Mouse (Mus musculus): ENCODE measurements at regions not wholly inside any gene's neighbourhood (a gene's known extent, or its start where the extent isn't known, plus 50 kb on each side); places are given as distances from the start of the nearest gene placed in this dataset.

DNA sequence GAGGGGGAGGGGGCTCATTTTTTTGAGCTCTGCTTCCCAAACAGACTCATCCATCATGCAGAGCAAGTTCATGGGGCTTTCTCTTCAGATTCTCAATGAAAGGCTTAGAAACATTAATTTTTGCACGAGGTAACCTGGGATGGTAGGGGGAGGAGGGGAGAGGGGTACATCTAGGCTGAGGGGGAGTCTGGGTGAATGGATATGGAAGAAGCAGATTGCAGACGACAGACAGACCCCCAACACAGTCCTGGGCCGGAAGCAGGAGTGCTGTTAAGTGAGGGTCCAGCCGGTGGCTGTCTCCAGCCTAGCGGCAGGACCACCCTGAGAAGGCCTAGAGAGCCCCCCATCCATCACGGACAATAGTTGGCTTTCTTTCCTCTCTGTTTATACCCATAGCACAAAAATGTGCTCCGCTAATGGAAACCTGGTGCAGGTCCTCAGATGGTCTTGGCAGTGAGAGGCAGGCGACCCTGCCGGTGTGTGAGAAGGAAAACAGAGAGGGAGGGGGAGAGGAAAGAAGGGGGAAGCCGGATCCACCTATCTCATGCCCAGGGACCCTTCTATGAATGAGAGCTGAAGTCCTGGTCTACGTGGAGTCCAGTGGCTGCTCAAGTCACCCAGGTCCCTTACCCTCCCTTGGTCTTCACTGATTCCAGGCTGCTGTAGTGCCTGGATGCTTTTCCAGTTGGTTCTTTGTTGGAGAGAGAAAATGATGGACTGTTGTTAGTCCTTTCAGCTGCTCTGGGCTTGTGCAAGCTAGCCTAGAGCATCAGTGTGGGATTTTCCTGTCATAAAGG, 99.1 kb upstream of the Ccnd2 start:
- 27% methylated on average over 11 of the region's 11 CpGs for whole genome bisulfite sequencing
- Histone ChIP-seq H3K9ac (ENCODE audit: low read length) (peak overlapping the region; percentile 14; the same call in 1 of the 2 replicates), H3K27me3 (ENCODE audit: control insufficient read depth, insufficient read depth, low read length) (no peaks in the 10 kb centered on the region), H3K4me1 (ENCODE audit: control insufficient read depth, insufficient read depth, low read length) (peaks cover 20% of the 10 kb centered on the region), H3K4me3 (replicated peaks; ENCODE audit: low read length) (no peak overlapping the region), H3K9me3 (replicated peaks; ENCODE audit: control insufficient read depth, low read length) (no peaks in the 10 kb centered on the region), H3K27ac (ENCODE audit: low read length) (peak overlapping the region; percentile 69), H3K36me3 (ENCODE audit: control insufficient read depth, insufficient read depth, low read length) (no peaks in the 10 kb centered on the region), H3K4me2 (ENCODE audit: low read depth, low read length) (peak overlapping the region; percentile 26)
- ATAC-seq (ENCODE audit: insufficient read depth, low FRiP score): peak; percentile 48; the same call in 1 of the 2 replicates

DNA sequence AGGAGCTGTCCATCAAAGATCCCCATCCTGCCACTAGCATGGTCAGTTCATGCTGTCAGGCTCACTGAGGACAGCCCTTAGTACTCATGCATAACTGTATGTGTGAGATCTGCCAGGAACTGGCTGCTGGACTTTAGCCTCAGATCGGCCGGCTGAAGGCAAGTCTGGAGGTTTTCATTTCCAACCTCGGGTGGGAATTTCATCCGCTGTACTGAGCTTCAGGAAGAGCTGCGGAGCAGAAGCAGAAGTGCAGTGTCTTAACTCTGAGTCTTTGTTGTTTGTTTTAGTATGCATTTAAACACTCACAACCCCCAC, 99.6 kb upstream of the Ccnd2 start:
- H3K27ac ChIP-seq (ENCODE audit: low read length): peak overlapping the region; percentile 69
- peak; percentile 66 for ATAC-seq (ENCODE audit: insufficient read depth, low FRiP score)

DNA sequence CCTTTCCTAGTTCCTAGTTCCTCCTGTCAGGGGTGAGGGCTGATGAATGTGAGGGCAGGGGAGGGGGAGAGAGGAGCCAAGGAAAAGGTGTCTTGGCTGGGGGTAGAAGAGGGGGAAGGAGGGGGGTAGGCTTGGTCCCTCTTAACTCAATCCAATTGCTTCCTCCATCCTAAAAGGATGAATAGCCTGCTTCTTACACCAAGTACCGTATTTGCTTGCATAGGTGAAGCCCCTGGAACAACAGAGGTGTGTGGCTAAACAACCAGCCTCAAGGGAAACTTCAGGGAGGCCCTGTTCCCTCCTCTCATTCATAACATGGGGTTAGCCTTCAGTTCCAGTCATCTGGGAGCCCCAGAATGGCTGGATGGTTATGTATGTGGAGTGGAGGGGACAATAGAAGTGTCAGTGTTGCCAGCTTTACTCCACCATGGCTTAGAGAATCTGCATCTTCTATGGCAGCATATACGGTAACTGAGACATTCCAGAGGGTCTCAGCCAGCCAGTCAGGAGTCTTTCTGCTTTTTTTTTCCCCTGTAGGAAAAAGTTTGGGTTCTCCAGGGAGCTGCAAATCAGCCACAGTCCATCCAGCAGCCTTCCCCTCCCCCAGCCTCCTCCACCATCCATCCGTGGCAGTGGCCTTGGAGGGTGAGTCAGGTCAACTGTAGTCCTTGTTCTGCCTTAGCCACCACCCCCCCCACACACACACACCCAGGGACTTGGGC, 100.2 kb upstream of the Ccnd2 start:
- Histone ChIP-seq H3K27me3 (ENCODE audit: control insufficient read depth, insufficient read depth, low read length) (no peaks in the 10 kb centered on the region), H3K9me3 (replicated peaks; ENCODE audit: control insufficient read depth, low read length) (no peaks in the 10 kb centered on the region), H3K36me3 (ENCODE audit: control insufficient read depth, insufficient read depth, low read length) (no peaks in the 10 kb centered on the region), H3K27ac (ENCODE audit: low read length) (peak overlapping the region; percentile 69), H3K4me1 (ENCODE audit: control insufficient read depth, insufficient read depth, low read length) (peaks cover 20% of the 10 kb centered on the region), H3K4me2 (ENCODE audit: low read depth, low read length) (peak overlapping the region; percentile 26), H3K4me3 (replicated peaks; ENCODE audit: low read length) (no peak overlapping the region; the same call in 1 of the 2 replicates), H3K9ac (ENCODE audit: low read length) (peak overlapping the region; percentile 14; the same call in 1 of the 2 replicates)
- 6% methylated on average over 3 of the region's 3 CpGs for WGBS
- ATAC-seq (ENCODE audit: insufficient read depth, low FRiP score): no peak

More for the DNA sequence above, 99.6 kb upstream of the Ccnd2 start:
- Histone ChIP-seq H3K36me3 (ENCODE audit: control insufficient read depth, insufficient read depth, low read length) (no peaks in the 10 kb centered on the region), H3K27me3 (ENCODE audit: control insufficient read depth, insufficient read depth, low read length) (no peaks in the 10 kb centered on the region), H3K4me1 (ENCODE audit: control insufficient read depth, insufficient read depth, low read length) (peaks cover 20% of the 10 kb centered on the region), H3K9ac (ENCODE audit: low read length) (peak overlapping the region; percentile 14; the same call in 1 of the 2 replicates), H3K4me3 (replicated peaks; ENCODE audit: low read length) (no peak overlapping the region; the same call in 1 of the 2 replicates), H3K4me2 (ENCODE audit: low read depth, low read length) (peak overlapping the region; percentile 26), H3K9me3 (replicated peaks; ENCODE audit: control insufficient read depth, low read length) (no peaks in the 10 kb centered on the region)
- WGBS: 3% methylated on average over 5 of the region's 5 CpGs

DNA sequence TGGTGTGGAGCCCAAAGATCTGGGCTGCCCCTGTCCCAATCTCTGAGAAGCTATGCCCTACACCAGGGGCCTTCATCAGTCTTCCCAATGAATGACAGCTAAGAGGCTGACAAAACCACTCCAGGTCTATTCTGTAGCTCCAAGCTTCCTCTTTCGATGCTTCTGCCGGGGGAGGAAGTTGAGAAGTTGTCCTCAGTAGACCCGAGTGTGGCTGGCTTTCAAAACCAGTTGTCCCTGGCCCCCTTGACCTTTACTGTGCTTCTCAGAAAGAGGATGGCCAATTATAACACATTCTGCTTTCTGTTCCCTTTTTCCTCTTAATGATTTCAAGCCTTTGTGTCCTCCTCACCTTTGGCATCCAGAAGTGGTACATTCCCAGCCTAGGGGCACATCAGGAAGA, 101.9 kb upstream of the Ccnd2 start:
- no peak overlapping the region for H3K27ac ChIP-seq (ENCODE audit: low read length)
- H3K9me3 ChIP-seq (replicated peaks; ENCODE audit: control insufficient read depth, low read length): no peaks in the 10 kb centered on the region
- H3K9ac ChIP-seq (ENCODE audit: low read length): no peak overlapping the region
- H3K4me2 ChIP-seq (ENCODE audit: low read depth, low read length): no peak overlapping the region
- H3K27me3 ChIP-seq (ENCODE audit: control insufficient read depth, insufficient read depth, low read length): no peaks in the 10 kb centered on the region
- H3K36me3 ChIP-seq (ENCODE audit: control insufficient read depth, insufficient read depth, low read length): no peaks in the 10 kb centered on the region
- 69% methylated on average over 3 of the region's 3 CpGs for WGBS
- H3K4me1 ChIP-seq (ENCODE audit: control insufficient read depth, insufficient read depth, low read length): peaks cover 20% of the 10 kb centered on the region
- H3K4me3 ChIP-seq (replicated peaks; ENCODE audit: low read length): no peak overlapping the region
- no peak for ATAC-seq (ENCODE audit: insufficient read depth, low FRiP score)

DNA sequence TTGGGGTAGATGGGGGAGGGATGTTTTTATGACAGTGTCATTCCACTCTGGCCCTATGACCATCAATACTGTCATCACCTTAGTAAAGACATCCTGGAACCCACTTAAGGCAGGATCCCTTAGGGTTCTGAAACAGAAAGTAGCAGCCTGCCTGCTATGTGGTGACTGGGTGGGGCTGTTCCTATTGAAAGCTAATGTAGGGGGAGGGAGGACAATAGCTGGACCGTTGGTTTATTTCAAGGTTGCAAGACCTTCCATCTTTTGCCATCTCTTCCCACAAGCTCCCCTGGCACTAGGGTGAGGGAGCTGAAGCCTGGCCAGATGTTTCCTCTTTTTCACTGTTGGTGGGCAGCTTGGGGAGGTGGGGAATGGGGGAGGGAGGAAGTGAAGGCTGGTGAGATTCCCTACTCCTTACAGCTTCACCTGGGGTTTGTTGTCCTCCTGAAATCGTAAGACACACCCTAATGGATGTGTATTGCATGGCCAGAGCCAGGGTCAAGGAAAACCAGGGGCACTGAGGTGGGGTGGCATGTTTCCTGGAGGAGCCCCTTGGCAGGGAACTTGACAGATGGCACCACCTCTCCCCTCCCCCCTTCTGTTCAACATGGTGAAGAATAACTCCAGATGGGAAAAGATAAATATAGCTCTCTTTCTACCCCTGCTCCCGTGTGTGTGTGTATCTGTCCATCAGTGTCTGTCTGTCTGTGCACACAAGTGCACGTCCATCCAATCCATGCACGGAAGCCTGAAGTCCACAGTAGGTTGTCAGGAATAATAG, 112.1 kb upstream of the Ccnd2 start:
- peaks cover 5% of the 10 kb centered on the region; the same call in 1 of the 2 replicates for H3K4me1 ChIP-seq (ENCODE audit: control insufficient read depth, insufficient read depth, low read length)
- no peaks in the 10 kb centered on the region for H3K27me3 ChIP-seq (ENCODE audit: control insufficient read depth, insufficient read depth, low read length)
- ATAC-seq (ENCODE audit: insufficient read depth, low FRiP score): no peak
- H3K27ac ChIP-seq (ENCODE audit: low read length): no peak overlapping the region
- WGBS: 54% methylated on average over 5 of the region's 5 CpGs
- H3K4me2 ChIP-seq (ENCODE audit: low read depth, low read length): no peak overlapping the region
- H3K9ac ChIP-seq (ENCODE audit: low read length): no peak overlapping the region
- no peaks in the 10 kb centered on the region for H3K36me3 ChIP-seq (ENCODE audit: control insufficient read depth, insufficient read depth, low read length)
- no peaks in the 10 kb centered on the region for H3K9me3 ChIP-seq (replicated peaks; ENCODE audit: control insufficient read depth, low read length)
- H3K4me3 ChIP-seq (replicated peaks; ENCODE audit: low read length): no peak overlapping the region

DNA sequence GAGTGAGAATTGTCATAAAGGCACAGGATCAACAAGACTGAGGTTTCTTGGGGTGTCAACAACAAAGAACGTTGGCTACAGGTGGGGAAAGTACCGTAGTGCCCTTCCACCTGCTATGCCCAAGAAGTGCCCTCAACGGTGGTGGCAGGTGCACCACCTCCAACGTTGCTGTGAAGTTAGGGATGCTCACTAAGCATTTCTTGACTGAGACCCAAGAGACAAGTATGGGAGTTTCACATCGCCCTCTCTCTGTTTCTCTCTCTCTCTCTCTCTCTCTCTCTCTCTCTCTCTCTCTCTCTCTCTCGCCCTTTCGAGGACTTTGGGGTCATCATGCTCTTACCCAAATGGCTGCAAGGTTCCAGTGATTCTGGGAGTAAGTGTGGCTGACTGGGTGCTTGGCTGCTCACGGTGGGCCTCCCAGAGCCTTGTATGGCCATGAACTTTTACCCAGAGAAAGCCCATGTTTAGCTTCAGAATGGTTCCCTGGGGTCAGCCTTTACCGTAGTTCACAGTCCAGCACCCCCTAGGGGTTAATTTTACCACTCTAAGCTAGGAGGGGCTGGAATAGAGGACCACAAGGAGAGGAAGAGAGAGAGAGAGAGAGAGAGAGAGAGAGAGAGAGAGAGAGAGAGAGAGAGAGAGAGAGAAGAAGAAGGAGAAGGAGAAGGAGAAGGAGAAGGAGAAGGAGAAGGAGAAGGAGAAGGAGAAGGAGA, 113.2 kb upstream of the Ccnd2 start:
- no peak for ATAC-seq (ENCODE audit: insufficient read depth, low FRiP score)
- Histone ChIP-seq H3K4me3 (replicated peaks; ENCODE audit: low read length) (no peak overlapping the region), H3K27ac (ENCODE audit: low read length) (no peak overlapping the region), H3K9me3 (replicated peaks; ENCODE audit: control insufficient read depth, low read length) (no peaks in the 10 kb centered on the region), H3K9ac (ENCODE audit: low read length) (no peak overlapping the region), H3K36me3 (ENCODE audit: control insufficient read depth, insufficient read depth, low read length) (no peaks in the 10 kb centered on the region), H3K27me3 (ENCODE audit: control insufficient read depth, insufficient read depth, low read length) (no peaks in the 10 kb centered on the region), H3K4me2 (ENCODE audit: low read depth, low read length) (no peak overlapping the region; the same call in 1 of the 2 replicates), H3K4me1 (ENCODE audit: control insufficient read depth, insufficient read depth, low read length) (peaks cover 6% of the 10 kb centered on the region; the same call in 1 of the 2 replicates)
- 74% methylated on average over 9 of the region's 9 CpGs for WGBS

DNA sequence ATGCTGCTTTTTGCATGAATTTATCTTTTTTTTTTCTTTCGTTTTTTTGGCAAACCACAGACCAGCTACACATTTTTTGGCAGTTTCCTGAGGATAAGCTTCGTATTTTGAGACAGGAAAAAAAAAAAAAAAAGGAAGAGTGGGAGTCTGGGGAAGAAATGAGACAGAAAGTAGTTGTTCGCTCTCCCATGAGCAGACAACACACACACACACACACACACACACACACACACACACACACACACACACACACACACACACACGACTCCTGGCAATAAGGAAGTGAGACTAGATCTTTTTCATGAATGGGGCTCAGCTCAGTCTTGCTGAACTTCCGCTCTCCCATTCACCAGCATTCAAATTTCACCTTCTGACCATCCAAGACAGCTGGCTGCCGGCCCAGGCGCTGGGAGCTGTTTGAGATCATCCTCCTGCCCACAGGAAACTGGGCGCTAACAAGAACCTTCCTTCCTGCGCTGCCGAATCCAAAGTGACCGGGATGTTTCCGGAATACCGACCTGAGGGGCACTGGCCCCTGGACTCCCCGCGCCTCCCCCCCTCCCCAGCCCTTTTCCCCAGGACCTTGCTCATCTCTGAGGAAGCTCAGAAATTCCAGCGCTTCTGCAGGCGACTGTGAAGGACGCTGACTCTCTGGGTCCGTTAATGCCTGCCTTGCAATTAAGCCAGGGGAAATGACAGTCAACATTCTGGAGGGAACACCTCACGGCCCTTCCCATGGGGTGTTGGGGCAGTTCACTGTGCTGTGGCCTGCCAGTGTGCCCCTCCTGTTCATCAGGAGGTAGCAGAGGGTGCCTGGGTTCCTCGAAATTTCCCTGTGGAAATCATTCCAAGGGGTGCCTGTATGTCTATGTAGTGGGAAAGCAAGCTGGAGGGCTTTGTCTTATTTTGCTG, 114.2 kb upstream of the Ccnd2 start:
- Histone ChIP-seq H3K9me3 (replicated peaks; ENCODE audit: control insufficient read depth, low read length) (no peaks in the 10 kb centered on the region), H3K4me3 (replicated peaks; ENCODE audit: low read length) (peak overlapping the region; percentile 41), H3K9ac (ENCODE audit: low read length) (peak overlapping the region; percentile 56), H3K36me3 (ENCODE audit: control insufficient read depth, insufficient read depth, low read length) (no peaks in the 10 kb centered on the region), H3K27ac (ENCODE audit: low read length) (peak overlapping the region; percentile 78), H3K4me1 (ENCODE audit: control insufficient read depth, insufficient read depth, low read length) (peaks cover 12% of the 10 kb centered on the region; the same call in 1 of the 2 replicates), H3K4me2 (ENCODE audit: low read depth, low read length) (peak overlapping the region; percentile 57), H3K27me3 (ENCODE audit: control insufficient read depth, insufficient read depth, low read length) (no peaks in the 10 kb centered on the region)
- ATAC-seq (ENCODE audit: insufficient read depth, low FRiP score): peak; percentile 59
- WGBS: 7% methylated on average over 21 of the region's 21 CpGs

DNA sequence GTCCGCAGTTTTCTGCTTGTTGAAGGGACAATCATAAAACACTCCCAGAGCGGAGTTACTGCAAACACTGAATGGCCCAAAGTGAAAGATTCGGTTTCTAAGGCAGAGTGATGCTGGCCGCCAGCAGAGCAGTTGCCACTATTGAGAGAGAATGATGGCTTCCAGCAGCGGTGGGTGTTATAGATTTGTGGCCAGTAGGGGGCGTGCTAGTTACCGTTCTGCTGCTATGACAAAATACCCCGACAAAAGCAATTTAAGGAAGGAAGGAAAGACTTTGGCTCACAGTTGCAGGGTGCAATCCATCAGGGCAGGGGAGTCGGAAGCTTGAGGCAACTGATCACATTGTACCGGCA, 114.8 kb upstream of the Ccnd2 start:
- Histone ChIP-seq H3K4me1 (ENCODE audit: control insufficient read depth, insufficient read depth, low read length) (peaks cover 12% of the 10 kb centered on the region; the same call in 1 of the 2 replicates), H3K27me3 (ENCODE audit: control insufficient read depth, insufficient read depth, low read length) (no peaks in the 10 kb centered on the region), H3K27ac (ENCODE audit: low read length) (peak overlapping the region; percentile 78; the same call in 1 of the 2 replicates), H3K36me3 (ENCODE audit: control insufficient read depth, insufficient read depth, low read length) (no peaks in the 10 kb centered on the region), H3K9ac (ENCODE audit: low read length) (no peak overlapping the region), H3K9me3 (replicated peaks; ENCODE audit: control insufficient read depth, low read length) (0 out of 2 replicates have a peak, but pooled peaks cover 4% of the 10 kb centered on the region), H3K4me3 (replicated peaks; ENCODE audit: low read length) (no peak overlapping the region), H3K4me2 (ENCODE audit: low read depth, low read length) (peak overlapping the region; percentile 57)
- ATAC-seq (ENCODE audit: insufficient read depth, low FRiP score): no peak
- 43% methylated on average over 10 of the region's 10 CpGs for WGBS

All from stomach, embryonic 16.5 days (tissue).